Mouse (Mus musculus) liver, adult 2 months (tissue): Measurements from ENCODE around the gene Wdfy4.

Source experiments
- CTCF ChIP-seq: fragments of 200-500 bp; IDR thresholded peaks from 2 replicates; pipeline ENCODE4 v1.5.1; 2011; ENCODE audit warnings: low read depth, low read length, control low read depth
- POLR2A ChIP-seq: fragments of 200-500 bp; IDR thresholded peaks from 2 replicates; pipeline ENCODE4 v1.6.1; 2011; ENCODE audit warnings: low read length, control low read depth; ENCODE audit not compliant: insufficient read depth; ENCODE audit errors: extremely low read depth

GRCm38 (mm10) chr14:33035386-33035785 is 149.9 kb downstream of the Wdfy4 start:
- TF ChIP-seq POLR2A: no peak
- TF ChIP-seq CTCF: no peak
